Mouse (Mus musculus): Measurements from ENCODE around the gene 3110082J24Rik. TPM values are rescaled to one million over a fixed set of nuclear protein-coding genes. Genes with fewer than 3 reads are reported as not detected.
"Not testable (repeated sequence)": the region's sequence is repeated elsewhere in the genome, so short reads cannot be mapped to it uniquely, and the experiment has no call there.

3110082J24Rik gene
- polyA plus RNA-seq, 1 experiment from 2014 or later: 9.9 TPM

- H3K27me3 ChIP-seq; ATAC-seq; H3K9me3 ChIP-seq; H3K4me1 ChIP-seq (replicated peaks); H3K9ac ChIP-seq (replicated peaks); H3K4me2 ChIP-seq (replicated peaks); H3K4me3 ChIP-seq (replicated peaks); H3K27ac ChIP-seq: not testable (repeated sequence)
- WGBS: 50% methylated on average over 5 of the region's 5 CpGs
- H3K36me3 ChIP-seq: peaks cover 36% of the 10 kb centered on the region
These were observed 46.3 kb downstream of the 3110082J24Rik start for GRCm38 (mm10) chr5:30059607-30060006.

- Histone ChIP-seq H3K4me1 (replicated peaks) (no peaks in the 10 kb centered on the region), H3K4me3 (replicated peaks) (no peak overlapping the region), H3K4me2 (replicated peaks) (no peak overlapping the region), H3K36me3 (peaks cover 29% of the 10 kb centered on the region), H3K9ac (replicated peaks) (no peak overlapping the region), H3K27ac (no peak overlapping the region), H3K27me3 (no peaks in the 10 kb centered on the region), H3K9me3 (no peaks in the 10 kb centered on the region)
- 51% methylated on average over 6 of the region's 6 CpGs for WGBS
- ATAC-seq: no peak
These were observed 47.6 kb downstream of the 3110082J24Rik start for GRCm38 (mm10) chr5:30058216-30058731.

Other genes with a start within 250 kb of the 3110082J24Rik start
- not detected in 2 replicates for gene Il6, start 93.0 kb downstream of the 3110082J24Rik start, polyA plus RNA-seq (2015; fragmentation: Nextera tagmentation; extraction: Ambion mirVana)
- 98.4 and 99.3 TPM in 2 replicates for gene Tyms, start 32.5 kb downstream of the 3110082J24Rik start, polyA plus RNA-seq (2015; fragmentation: Nextera tagmentation; extraction: Ambion mirVana)
- 13.5 and 20.6 TPM in 2 replicates for gene Garem2, start 925 bp downstream of the 3110082J24Rik start, polyA plus RNA-seq (2015; fragmentation: Nextera tagmentation; extraction: Ambion mirVana)
- gene Hadha, start 49.1 kb upstream of the 3110082J24Rik start, polyA plus RNA-seq (2015; fragmentation: Nextera tagmentation; extraction: Ambion mirVana): 72.2 and 73.2 TPM in 2 replicates
- gene Hadhb, start 49.2 kb upstream of the 3110082J24Rik start, polyA plus RNA-seq (2015; fragmentation: Nextera tagmentation; extraction: Ambion mirVana): 61.1 and 62.4 TPM in 2 replicates
- gene Adgrf3, start 99.6 kb upstream of the 3110082J24Rik start, polyA plus RNA-seq (2015; fragmentation: Nextera tagmentation; extraction: Ambion mirVana): not detected in 2 replicates
- gene Selenoi, start 126.5 kb upstream of the 3110082J24Rik start, polyA plus RNA-seq (2015; fragmentation: Nextera tagmentation; extraction: Ambion mirVana): 22.3 and 26.8 TPM in 2 replicates
- gene Drc1, start 175.3 kb upstream of the 3110082J24Rik start, polyA plus RNA-seq (2015; fragmentation: Nextera tagmentation; extraction: Ambion mirVana): 2.7 and 3.0 TPM in 2 replicates

Data from midbrain, embryonic 13.5 days (tissue).